Mouse (Mus musculus) hindbrain, embryonic 11.5 days (tissue): ENCODE results near the gene Disc1. TPM values are rescaled to one million over a fixed set of nuclear protein-coding genes. Genes with fewer than 3 reads are reported as not detected.
A peak's percentile ranks its signal among the peaks of the same experiment; 100 is the strongest.

Source experiments
- ATAC-seq: fragments of 200-750 bp; cut with Nextera tagmentation; 2 replicates; pipeline ENCODE4 v1.8.0; 2017; ENCODE audit warnings: mild to moderate bottlenecking, moderate TSS enrichment, moderate library complexity; ENCODE audit not compliant: low FRiP score
- DNase-seq: peaks from one replicate; pipeline ENCODE4 v3.0.0-alpha.2; 2015; ENCODE audit warnings: low spot score
- H3K27ac ChIP-seq: fragments of 300-500 bp; sonication (generic); 2 replicates; pipeline ENCODE4 v1.5.1; 2014; ENCODE audit warnings: mild to moderate bottlenecking, low read depth, low read length
- H3K27me3 ChIP-seq: fragments of 300-500 bp; sonication (generic); 2 replicates; pipeline ENCODE4 v1.6.1; 2014; ENCODE audit warnings: mild to moderate bottlenecking, low read length, moderate library complexity, mixed read lengths; ENCODE audit not compliant: control insufficient read depth, insufficient read depth
- H3K36me3 ChIP-seq: fragments of 300-500 bp; sonication (generic); 2 replicates; pipeline ENCODE4 v1.6.1; 2014; ENCODE audit warnings: mild to moderate bottlenecking, low read length, moderate library complexity, mixed read lengths; ENCODE audit not compliant: control insufficient read depth, insufficient read depth
- H3K4me1 ChIP-seq: fragments of 300-500 bp; sonication (generic); replicated peaks from 2 replicates; pipeline ENCODE4 v1.6.1; 2014; ENCODE audit warnings: low read length, mixed read lengths; ENCODE audit not compliant: control insufficient read depth, insufficient read depth
- H3K4me2 ChIP-seq: fragments of 300-500 bp; sonication (generic); replicated peaks from 2 replicates; pipeline ENCODE4 v1.6.1; 2014; ENCODE audit warnings: mild to moderate bottlenecking, low read depth, low read length
- H3K4me3 ChIP-seq: fragments of 300-500 bp; sonication (generic); 2 replicates; pipeline ENCODE4 v1.5.1; 2014; ENCODE audit warnings: low read depth, low read length
- H3K9ac ChIP-seq: fragments of 300-500 bp; sonication (generic); 2 replicates; pipeline ENCODE4 v1.6.1; 2014; ENCODE audit warnings: low read depth, low read length
- H3K9me3 ChIP-seq: fragments of 300-500 bp; sonication (generic); 2 replicates; pipeline ENCODE4 v1.6.1; 2016; ENCODE audit warnings: low read length; ENCODE audit not compliant: control insufficient read depth
- WGBS: fragments of 180-500 bp; shearing (Covaris S2); extraction: QIAGEN DNeasy Blood & Tissue Kit; methylation state at CpG from one replicate; pipeline ENCODE4 v1.1.7; 2014; 5-methylcytosine and 5-hydroxymethylcytosine counted together
- polyA plus RNA-seq: library from polyadenylated mRNA; unstranded; fragments of >200 nt; fragmentation: Nextera tagmentation; extraction: Ambion mirVana; gene quantifications from 2 replicates; pipeline ENCODE4 v1.2.1, GENCODE M21; 2014

Gene Disc1
- polyA plus RNA-seq, 1 experiment from 2014 or later: 1.6 TPM

DNA sequence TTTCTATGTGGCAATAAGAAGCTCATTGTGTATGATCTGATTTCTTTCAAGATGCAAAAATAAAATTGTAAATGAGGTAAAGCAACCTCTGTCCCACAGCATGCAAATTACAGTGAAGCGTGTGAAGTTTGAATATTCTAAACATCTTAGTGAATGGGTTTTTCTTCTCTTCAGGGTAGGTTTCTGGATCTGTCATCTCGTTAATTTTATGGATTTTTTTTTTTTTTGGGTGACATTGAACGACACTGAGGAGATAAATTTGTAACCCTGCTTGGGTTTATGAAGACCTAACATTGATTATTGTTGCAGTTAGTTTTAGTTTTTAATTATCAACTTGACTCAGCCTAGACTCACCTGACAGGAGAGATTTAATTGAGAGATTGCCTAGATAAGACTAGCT, 43.1 kb downstream of the Disc1 start:
- no peaks in the 10 kb centered on the region for H3K9me3 ChIP-seq
- H3K27ac ChIP-seq: no peak overlapping the region
- no peaks in the 10 kb centered on the region for H3K4me1 ChIP-seq
- no peak for ATAC-seq
- H3K27me3 ChIP-seq: no peaks in the 10 kb centered on the region
- 82% methylated on average over 3 of the region's 3 CpGs for WGBS
- H3K4me2 ChIP-seq: no peak overlapping the region
- H3K36me3 ChIP-seq: no peaks in the 10 kb centered on the region
- no peak overlapping the region for H3K4me3 ChIP-seq
- no peak overlapping the region for H3K9ac ChIP-seq
- no peak for DNase-seq

DNA sequence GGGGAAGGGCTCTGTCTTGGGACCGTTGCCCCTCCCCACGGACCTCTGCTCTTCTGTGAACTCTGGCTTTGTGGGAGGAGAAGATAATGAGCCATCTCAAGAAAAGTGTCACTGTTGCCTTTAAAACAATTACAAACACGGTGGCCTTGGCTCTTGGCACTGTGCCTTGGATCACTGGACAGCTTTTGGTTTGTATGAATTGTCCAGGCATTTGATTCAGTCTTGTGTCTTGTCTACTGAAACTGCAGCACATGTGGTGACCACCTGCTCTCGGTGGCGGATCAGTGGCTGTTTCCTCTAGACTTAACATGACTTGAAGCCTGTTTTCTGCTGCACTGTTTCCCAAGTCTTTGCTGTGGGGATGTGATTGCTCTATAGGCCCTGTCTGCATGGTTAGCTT, 44.1 kb downstream of the Disc1 start:
- Histone ChIP-seq H3K36me3 (no peaks in the 10 kb centered on the region), H3K9ac (no peak overlapping the region), H3K27ac (no peak overlapping the region), H3K9me3 (no peaks in the 10 kb centered on the region), H3K4me3 (no peak overlapping the region), H3K4me2 (no peak overlapping the region), H3K4me1 (no peaks in the 10 kb centered on the region), H3K27me3 (no peaks in the 10 kb centered on the region)
- DNase-seq: no peak
- no peak for ATAC-seq
- WGBS: 79% methylated on average over 5 of the region's 5 CpGs

DNA sequence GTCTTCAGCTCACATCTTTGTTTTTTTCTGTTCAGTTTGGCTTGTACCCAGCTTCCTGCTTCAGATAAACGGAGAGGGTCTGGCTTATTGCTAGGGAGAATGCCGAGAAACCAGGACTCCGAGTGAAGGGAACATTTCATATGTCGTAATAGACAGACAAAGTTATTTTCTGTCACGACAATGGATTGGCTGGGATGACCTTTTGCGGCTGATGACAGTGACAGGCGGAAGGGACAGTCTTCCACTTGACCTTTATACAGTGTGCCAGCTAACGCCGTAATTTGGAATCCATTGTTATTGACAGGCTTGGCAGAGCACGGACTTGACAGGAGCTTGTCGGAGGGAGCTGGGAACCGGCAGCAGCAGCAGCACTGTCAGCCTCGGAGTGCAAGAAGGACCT, 48.3 kb downstream of the Disc1 start:
- DNase-seq (no peak), ATAC-seq (no peak)
- Histone ChIP-seq H3K9me3 (no peaks in the 10 kb centered on the region), H3K4me2 (no peak overlapping the region), H3K4me3 (no peak overlapping the region), H3K9ac (no peak overlapping the region), H3K4me1 (no peaks in the 10 kb centered on the region), H3K36me3 (no peaks in the 10 kb centered on the region), H3K27me3 (no peaks in the 10 kb centered on the region), H3K27ac (no peak overlapping the region)
- 77% methylated on average over 13 of the region's 13 CpGs for whole genome bisulfite sequencing

DNA sequence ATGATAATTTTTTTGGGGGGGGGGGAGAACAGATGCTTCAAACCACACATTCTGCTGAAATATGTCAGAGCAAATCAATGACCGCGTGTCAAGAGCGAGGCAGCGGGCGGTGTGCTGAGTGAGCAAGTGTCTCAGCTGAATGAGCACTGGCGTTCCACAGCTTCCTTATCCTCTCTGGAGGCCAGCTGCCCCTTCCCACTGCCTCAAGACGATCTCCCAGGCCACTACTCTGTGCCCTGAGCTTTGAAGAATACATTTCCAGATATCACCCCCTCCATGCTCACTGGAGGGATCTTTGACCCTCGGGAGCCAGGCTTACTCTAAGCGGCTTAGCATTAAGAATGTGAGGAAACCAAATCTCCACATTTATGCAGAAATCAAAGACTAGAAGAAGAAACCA, 59.2 kb downstream of the Disc1 start:
- 65% methylated on average over 9 of the region's 9 CpGs for WGBS
- Histone ChIP-seq H3K27ac (no peak overlapping the region), H3K36me3 (no peaks in the 10 kb centered on the region), H3K4me3 (no peak overlapping the region), H3K27me3 (no peaks in the 10 kb centered on the region), H3K4me2 (no peak overlapping the region), H3K9me3 (no peaks in the 10 kb centered on the region), H3K9ac (no peak overlapping the region), H3K4me1 (no peaks in the 10 kb centered on the region)
- ATAC-seq: no peak
- no peak for DNase-seq

DNA sequence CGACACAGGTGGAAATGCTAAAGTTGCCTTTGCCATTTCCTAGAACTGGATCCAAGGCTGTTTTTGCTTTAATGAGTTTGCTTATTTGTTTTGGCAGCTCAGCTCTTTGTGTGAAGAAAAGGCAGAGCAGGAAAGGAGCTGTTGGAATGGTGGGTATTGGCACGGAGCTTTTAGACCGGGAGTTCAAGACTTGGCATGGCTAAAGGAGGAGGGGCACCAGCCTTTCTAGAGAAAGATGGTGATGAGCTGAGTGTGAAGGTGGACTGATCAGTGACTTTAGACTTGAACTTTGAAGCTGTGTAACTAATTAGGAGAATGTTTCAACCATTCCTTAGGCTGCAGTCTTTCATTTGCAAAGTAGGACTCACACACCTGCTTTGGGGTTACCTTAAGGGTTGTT, 59.8 kb downstream of the Disc1 start:
- WGBS: 95% methylated on average over 3 of the region's 3 CpGs
- no peaks in the 10 kb centered on the region for H3K27me3 ChIP-seq
- no peak for DNase-seq
- H3K9ac ChIP-seq: no peak overlapping the region
- H3K9me3 ChIP-seq: no peaks in the 10 kb centered on the region
- H3K4me2 ChIP-seq: no peak overlapping the region
- ATAC-seq: no peak
- no peak overlapping the region for H3K4me3 ChIP-seq
- no peaks in the 10 kb centered on the region for H3K4me1 ChIP-seq
- no peak overlapping the region for H3K27ac ChIP-seq
- H3K36me3 ChIP-seq: no peaks in the 10 kb centered on the region

DNA sequence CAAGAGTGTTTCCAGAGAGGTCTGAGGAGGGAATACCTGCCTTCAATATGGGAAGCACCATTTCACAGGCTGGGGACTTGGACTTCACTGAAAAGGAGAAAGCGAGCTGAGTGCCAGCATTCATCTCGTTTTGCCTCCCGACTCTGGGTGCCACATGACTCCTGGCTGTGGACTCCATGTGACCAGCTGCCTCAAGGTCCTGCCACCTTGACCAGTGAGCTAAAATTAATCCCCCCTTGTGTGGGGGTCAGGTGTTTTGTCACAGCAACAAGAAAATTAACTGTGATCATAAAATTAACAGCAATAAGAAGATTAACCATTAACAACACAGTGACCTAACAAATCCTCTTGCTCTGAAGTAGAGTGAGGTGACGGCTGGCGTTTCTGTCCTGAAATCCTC, 61.3 kb downstream of the Disc1 start:
- ATAC-seq (no peak), DNase-seq (no peak)
- H3K9me3 ChIP-seq: no peaks in the 10 kb centered on the region
- H3K4me3 ChIP-seq: no peak overlapping the region
- no peak overlapping the region for H3K9ac ChIP-seq
- no peaks in the 10 kb centered on the region for H3K27me3 ChIP-seq
- H3K27ac ChIP-seq: no peak overlapping the region
- 82% methylated on average over 5 of the region's 5 CpGs for WGBS
- no peak overlapping the region for H3K4me2 ChIP-seq
- no peaks in the 10 kb centered on the region for H3K36me3 ChIP-seq
- no peaks in the 10 kb centered on the region for H3K4me1 ChIP-seq

DNA sequence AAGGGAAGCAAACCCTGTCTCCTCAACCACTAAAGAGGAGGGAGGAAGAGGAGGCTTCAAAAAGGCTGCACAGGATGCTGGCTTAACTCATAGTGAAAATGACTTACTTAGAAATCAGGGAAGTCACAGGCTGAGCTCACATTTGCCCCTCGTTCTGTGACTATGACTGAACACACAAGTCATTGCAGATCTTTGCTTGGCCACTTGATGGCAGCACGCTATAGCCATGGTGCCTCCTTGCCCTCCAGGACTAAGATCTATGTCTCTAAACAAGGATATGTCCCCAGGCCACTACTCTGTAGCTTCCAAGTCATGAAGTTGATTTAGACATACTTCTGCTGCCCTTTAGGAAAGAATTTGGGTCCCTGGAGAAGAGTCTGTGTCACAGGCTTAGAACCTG, 62.6 kb downstream of the Disc1 start:
- Histone ChIP-seq H3K27ac (no peak overlapping the region), H3K4me2 (no peak overlapping the region), H3K9ac (no peak overlapping the region), H3K27me3 (no peaks in the 10 kb centered on the region), H3K4me1 (no peaks in the 10 kb centered on the region), H3K36me3 (no peaks in the 10 kb centered on the region), H3K9me3 (no peaks in the 10 kb centered on the region), H3K4me3 (no peak overlapping the region)
- 15% methylated on average over 2 of the region's 2 CpGs for WGBS
- ATAC-seq (no peak), DNase-seq (peak; percentile 61)

DNA sequence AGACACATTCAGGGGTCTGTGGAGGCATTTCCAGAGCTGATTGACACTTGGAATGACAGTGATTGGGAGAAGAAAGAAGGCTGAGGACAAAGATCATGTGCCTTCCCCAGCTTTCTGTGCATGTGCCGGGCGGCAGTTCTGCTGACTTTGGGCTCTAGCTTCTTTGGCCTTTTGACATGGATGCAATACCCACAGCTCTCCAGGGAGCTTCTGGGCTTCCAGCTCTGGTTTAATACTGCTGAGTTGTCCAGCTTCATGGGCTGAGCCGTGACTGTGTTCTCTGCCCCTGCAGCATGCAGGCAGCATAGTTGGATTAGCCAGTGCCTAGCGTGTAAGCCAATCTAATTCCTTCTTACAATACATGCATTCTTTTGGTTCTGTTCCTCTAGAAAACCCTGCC, 72.5 kb downstream of the Disc1 start:
- WGBS: 74% methylated on average over 4 of the region's 4 CpGs
- no peaks in the 10 kb centered on the region for H3K4me1 ChIP-seq

DNA sequence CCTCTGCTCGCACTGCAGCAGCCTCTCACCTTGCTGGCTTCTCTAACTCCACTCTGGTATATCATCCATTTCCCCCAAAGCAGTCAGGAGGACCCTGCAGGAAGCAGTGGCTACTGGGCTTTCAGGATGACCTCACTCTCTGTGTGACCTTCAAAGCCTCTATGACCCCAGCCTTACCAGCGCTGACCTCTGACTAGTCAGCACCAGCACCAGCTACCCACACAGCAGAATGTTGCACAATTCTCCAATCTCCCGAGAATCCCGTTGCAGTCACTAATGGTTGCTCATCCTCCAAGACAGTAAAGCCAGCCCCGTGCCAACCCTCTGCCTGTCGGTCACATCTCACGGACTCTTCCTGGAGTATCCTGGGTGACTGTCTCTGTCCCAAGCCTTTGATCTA, 73.6 kb downstream of the Disc1 start:
- 88% methylated on average over 7 of the region's 7 CpGs for WGBS
- no peaks in the 10 kb centered on the region for H3K36me3 ChIP-seq

More for the DNA sequence above, 72.5 kb downstream of the Disc1 start:
- ATAC-seq (no peak), DNase-seq (no peak)
- no peak overlapping the region for H3K27ac ChIP-seq
- no peaks in the 10 kb centered on the region for H3K9me3 ChIP-seq
- H3K4me3 ChIP-seq: no peak overlapping the region
- H3K4me2 ChIP-seq: no peak overlapping the region
- H3K27me3 ChIP-seq: no peaks in the 10 kb centered on the region
- H3K36me3 ChIP-seq: no peaks in the 10 kb centered on the region
- H3K9ac ChIP-seq: no peak overlapping the region

More for the DNA sequence above, 73.6 kb downstream of the Disc1 start:
- no peaks in the 10 kb centered on the region for H3K4me1 ChIP-seq
- ATAC-seq (no peak), DNase-seq (no peak)
- no peaks in the 10 kb centered on the region for H3K27me3 ChIP-seq
- H3K9ac ChIP-seq: no peak overlapping the region
- H3K27ac ChIP-seq: no peak overlapping the region
- no peak overlapping the region for H3K4me2 ChIP-seq
- H3K9me3 ChIP-seq: no peaks in the 10 kb centered on the region
- H3K4me3 ChIP-seq: no peak overlapping the region
